Mouse (Mus musculus): ENCODE measurements around the gene Sap30bp. TPM values are rescaled to one million over a fixed set of nuclear protein-coding genes. Genes with fewer than 3 reads are reported as not detected.
A peak's percentile ranks its signal among the peaks of the same experiment; 100 is the strongest.

The Sap30bp gene
- polyA plus RNA-seq, 1 experiment from 2014 or later, result 38.1 TPM

DNA sequence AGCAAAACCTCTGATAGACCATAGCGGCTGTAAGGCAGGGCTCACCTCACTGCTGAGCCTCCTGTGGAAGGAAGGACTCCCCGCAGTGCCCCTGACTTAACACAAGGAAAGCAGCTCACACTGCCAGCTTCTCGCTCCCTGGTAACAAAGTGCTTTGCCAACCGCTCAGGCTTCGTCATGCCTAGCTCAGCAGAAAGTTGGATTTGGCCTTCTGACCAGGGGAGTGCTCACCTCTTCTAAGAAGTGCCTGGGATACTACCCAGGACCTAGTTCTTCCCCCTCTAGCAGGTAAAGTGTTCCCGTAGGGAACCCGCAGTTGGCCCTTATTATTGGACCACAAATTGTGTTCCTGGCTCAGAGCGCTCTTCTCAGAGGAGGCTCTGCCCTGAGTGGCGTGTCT is 25.9 kb downstream of the Sap30bp start:
- 90% methylated on average over 9 of the region's 9 CpGs for WGBS
- Histone ChIP-seq H3K9me3 (replicated peaks) (no peaks in the 10 kb centered on the region), H3K4me2 (replicated peaks) (no peak overlapping the region), H3K27ac (replicated peaks) (no peak overlapping the region), H3K9ac (no peak overlapping the region), H3K36me3 (peaks cover 71% of the 10 kb centered on the region), H3K27me3 (no peaks in the 10 kb centered on the region), H3K4me3 (replicated peaks) (no peak overlapping the region), H3K4me1 (peaks cover 38% of the 10 kb centered on the region)
- no peak for ATAC-seq (ENCODE audit: insufficient number of reproducible peaks, low FRiP score, low TSS enrichment, low read depth)

GRCm38 (mm10) chr11:115962651-115963412 is 29.8 kb downstream of the Sap30bp start:
- Histone ChIP-seq H3K27me3 (no peaks in the 10 kb centered on the region), H3K4me3 (replicated peaks) (no peak overlapping the region)

DNA sequence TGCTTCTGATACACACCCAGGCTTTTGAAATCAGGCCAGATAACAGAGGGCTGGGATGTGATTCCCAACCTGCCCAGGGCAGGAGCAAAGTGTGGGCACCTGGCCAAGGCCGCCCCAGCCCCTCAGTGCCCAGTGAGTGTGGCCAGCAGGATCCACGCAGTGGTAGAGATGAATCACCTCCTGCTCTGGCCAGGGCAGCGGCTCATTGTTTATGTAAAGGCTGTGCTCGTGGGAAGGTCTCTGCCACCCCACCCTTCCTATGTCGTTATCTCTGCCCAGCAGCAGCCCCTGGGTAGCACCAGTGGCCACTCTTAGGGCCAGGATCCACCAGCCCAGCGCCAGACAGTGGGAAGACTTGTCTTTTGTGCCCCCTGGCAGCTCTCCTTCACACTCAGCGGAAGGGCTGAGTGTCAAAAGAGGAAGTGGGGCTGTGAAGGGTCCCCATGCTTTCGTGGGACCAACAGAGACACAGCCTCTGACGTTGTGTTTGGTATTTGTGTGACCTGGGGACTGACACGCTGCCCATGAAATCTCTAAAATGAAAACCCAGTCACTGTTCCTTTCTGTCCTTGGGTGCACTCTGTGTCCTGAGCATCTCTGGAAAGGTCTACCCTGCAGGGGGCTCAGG is 32.0 kb downstream of the Sap30bp start:
- no peak; the same call in 1 of the 2 replicates for ATAC-seq (ENCODE audit: insufficient number of reproducible peaks, low FRiP score, low TSS enrichment, low read depth)
- Histone ChIP-seq H3K36me3 (peaks cover 70% of the 10 kb centered on the region), H3K27me3 (no peaks in the 10 kb centered on the region), H3K9me3 (replicated peaks) (no peaks in the 10 kb centered on the region), H3K9ac (no peak overlapping the region), H3K4me2 (replicated peaks) (no peak overlapping the region), H3K27ac (replicated peaks) (no peak overlapping the region), H3K4me3 (replicated peaks) (no peak overlapping the region), H3K4me1 (0 out of 2 replicates have a peak, but pooled peaks cover 4% of the 10 kb centered on the region)
- WGBS, result 78% methylated on average over 10 of the region's 10 CpGs

More at GRCm38 (mm10) chr11:115962651-115963412, 29.8 kb downstream of the Sap30bp start:
- no peak overlapping the region for H3K27ac ChIP-seq (replicated peaks)
- H3K9ac ChIP-seq, result no peak overlapping the region
- WGBS, result 93% methylated on average over 9 of the region's 9 CpGs
- H3K36me3 ChIP-seq, result peaks cover 84% of the 10 kb centered on the region
- no peaks in the 10 kb centered on the region for H3K9me3 ChIP-seq (replicated peaks)
- H3K4me2 ChIP-seq (replicated peaks), result no peak overlapping the region
- peaks cover 2% of the 10 kb centered on the region for H3K4me1 ChIP-seq
- ATAC-seq (ENCODE audit: insufficient number of reproducible peaks, low FRiP score, low TSS enrichment, low read depth), result no peak

DNA sequence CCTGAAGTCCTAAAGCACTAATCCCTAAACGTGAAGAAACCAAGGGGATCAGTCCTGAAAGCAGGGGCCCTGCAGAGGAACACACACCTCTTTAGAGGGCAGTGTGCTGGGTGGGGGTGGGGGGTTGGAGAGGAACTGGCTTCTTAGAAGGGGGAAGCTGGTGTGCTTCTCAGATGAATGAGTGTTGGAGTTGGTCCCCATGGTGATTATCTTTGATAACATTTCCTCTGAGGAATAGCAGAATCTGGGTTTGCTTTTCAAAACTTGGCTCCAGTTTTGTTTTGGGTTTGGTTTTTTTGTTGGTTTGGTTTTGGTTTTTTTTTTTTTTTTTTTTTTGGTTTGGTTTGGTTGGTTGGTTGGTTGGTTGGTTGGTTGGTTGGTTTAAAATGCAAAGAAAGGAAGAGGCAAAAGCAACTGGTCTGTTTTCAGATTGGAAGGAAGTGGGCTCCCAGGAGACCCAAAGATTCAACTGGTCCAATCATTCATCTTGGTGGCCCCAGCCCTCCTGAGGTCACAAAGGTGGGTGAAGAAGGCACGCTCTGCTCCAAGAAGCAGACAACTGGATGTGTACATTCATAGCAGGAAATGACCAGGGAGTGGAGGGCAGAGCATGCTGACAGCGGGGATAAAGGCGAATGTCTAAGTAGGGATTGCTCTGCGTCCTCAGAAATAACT is 35.8 kb downstream of the Sap30bp start:
- Histone ChIP-seq H3K27ac (replicated peaks) (no peak overlapping the region), H3K4me2 (replicated peaks) (no peak overlapping the region), H3K4me1 (peaks cover 7% of the 10 kb centered on the region; the same call in 1 of the 2 replicates), H3K4me3 (replicated peaks) (no peak overlapping the region), H3K36me3 (peaks cover 32% of the 10 kb centered on the region), H3K27me3 (peaks cover 5% of the 10 kb centered on the region; the same call in 1 of the 2 replicates), H3K9me3 (replicated peaks) (no peaks in the 10 kb centered on the region), H3K9ac (no peak overlapping the region)
- WGBS, result 69% methylated on average over 5 of the region's 5 CpGs
- no peak for ATAC-seq (ENCODE audit: insufficient number of reproducible peaks, low FRiP score, low TSS enrichment, low read depth)

DNA sequence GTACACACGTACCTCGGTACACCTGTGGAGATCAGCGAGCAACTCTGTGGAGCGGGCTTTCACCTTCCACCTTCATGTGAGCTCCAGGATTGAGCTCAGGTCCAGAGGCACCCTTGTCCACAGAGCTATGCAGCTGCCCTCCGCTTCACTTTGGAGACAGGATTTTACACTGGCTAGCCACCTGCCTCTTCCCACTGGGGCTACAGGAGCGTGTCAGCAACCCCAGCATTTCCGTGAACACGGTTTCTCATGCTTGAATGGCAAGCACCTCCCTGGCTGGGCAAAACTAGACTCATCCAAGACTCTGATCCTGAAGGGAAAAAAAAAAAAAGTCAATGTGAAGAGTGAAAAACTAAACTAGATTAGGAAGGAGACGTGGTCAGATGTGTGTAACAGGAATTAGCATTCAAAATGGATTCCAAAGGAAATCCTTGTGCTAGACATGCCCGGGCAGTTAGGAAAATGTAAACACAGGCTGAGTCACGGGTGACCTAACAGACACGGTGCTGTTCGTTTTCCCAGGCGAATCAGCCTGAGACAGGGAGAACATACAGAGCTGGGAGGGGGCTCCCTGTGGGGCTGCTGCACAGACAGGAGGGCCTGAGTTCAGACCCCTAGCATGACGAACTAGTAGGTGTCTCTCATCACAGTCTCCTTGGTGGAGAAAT is 37.1 kb downstream of the Sap30bp start:
- no peak for ATAC-seq (ENCODE audit: insufficient number of reproducible peaks, low FRiP score, low TSS enrichment, low read depth)
- peak overlapping the region; percentile 70 for H3K27ac ChIP-seq (replicated peaks)

GRCm38 (mm10) chr11:115971016-115971415 is 37.9 kb downstream of the Sap30bp start:
- Histone ChIP-seq H3K4me2 (replicated peaks) (no peak overlapping the region), H3K4me1 (peaks cover 19% of the 10 kb centered on the region), H3K4me3 (replicated peaks) (no peak overlapping the region), H3K27ac (replicated peaks) (no peak overlapping the region), H3K36me3 (peaks cover 11% of the 10 kb centered on the region), H3K9ac (no peak overlapping the region), H3K9me3 (replicated peaks) (no peaks in the 10 kb centered on the region), H3K27me3 (peaks cover 24% of the 10 kb centered on the region)
- 70% methylated on average over 6 of the region's 6 CpGs for WGBS
- ATAC-seq (ENCODE audit: insufficient number of reproducible peaks, low FRiP score, low TSS enrichment, low read depth), result no peak

More for the DNA sequence above, 37.1 kb downstream of the Sap30bp start:
- H3K27me3 ChIP-seq, result peaks cover 17% of the 10 kb centered on the region
- peaks cover 20% of the 10 kb centered on the region for H3K36me3 ChIP-seq
- H3K9ac ChIP-seq, result no peak overlapping the region
- no peak overlapping the region for H3K4me3 ChIP-seq (replicated peaks)
- H3K9me3 ChIP-seq (replicated peaks), result no peaks in the 10 kb centered on the region
- no peak overlapping the region for H3K4me2 ChIP-seq (replicated peaks)
- 48% methylated on average over 15 of the region's 15 CpGs for WGBS
- peaks cover 17% of the 10 kb centered on the region for H3K4me1 ChIP-seq

GRCm38 (mm10) chr11:115974309-115975082 is 41.4 kb downstream of the Sap30bp start, which contains the start of gene Itgb4:
Gene Itgb4 (plus strand): TSS chr11:115974709.
- Histone ChIP-seq H3K4me2 (replicated peaks) (peak within 1 kb of the TSS; percentile 80), H3K27me3 (peaks cover 42% of the 10 kb centered on the region), H3K4me1 (peaks cover 19% of the 10 kb centered on the region), H3K27ac (replicated peaks) (peak within 1 kb of the TSS; percentile 76), H3K9me3 (replicated peaks) (no peaks in the 10 kb centered on the region), H3K9ac (peak within 1 kb of the TSS; percentile 42), H3K36me3 (no peaks in the 10 kb centered on the region), H3K4me3 (replicated peaks) (peak within 1 kb of the TSS; percentile 50)
- ATAC-seq (ENCODE audit: insufficient number of reproducible peaks, low FRiP score, low TSS enrichment, low read depth), result peak; percentile 70
- 8% methylated on average over 47 of the region's 58 CpGs for WGBS

DNA sequence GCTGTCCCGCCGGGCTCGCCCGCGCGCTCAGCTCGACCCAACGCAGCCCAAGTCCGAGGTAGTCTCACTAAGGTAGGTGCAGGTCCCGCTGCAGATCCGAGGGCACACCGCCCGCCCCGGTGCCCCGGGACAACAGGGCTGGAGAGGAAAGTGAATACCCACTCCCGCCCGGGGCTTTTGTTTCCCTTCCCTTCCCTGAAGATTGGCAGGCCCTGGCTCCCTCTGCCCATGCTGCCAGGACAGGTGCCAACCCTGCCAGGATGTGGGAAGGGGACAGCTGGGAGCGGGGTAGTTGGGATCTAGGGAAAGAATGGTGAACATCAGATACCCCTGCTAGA is 42.0 kb downstream of the Sap30bp start:
- Histone ChIP-seq H3K27me3 (peaks cover 42% of the 10 kb centered on the region), H3K9ac (peak overlapping the region; percentile 42), H3K4me3 (replicated peaks) (peak overlapping the region; percentile 50), H3K27ac (replicated peaks) (peak overlapping the region; percentile 44), H3K36me3 (no peaks in the 10 kb centered on the region), H3K9me3 (replicated peaks) (no peaks in the 10 kb centered on the region), H3K4me2 (replicated peaks) (peak overlapping the region; percentile 80), H3K4me1 (peaks cover 15% of the 10 kb centered on the region)
- no peak for ATAC-seq (ENCODE audit: insufficient number of reproducible peaks, low FRiP score, low TSS enrichment, low read depth)
- 2% methylated on average over 18 of the region's 18 CpGs for WGBS

- 33% methylated on average over 12 of the region's 12 CpGs for WGBS
- Histone ChIP-seq H3K4me3 (replicated peaks) (peak overlapping the region; percentile 50), H3K27ac (replicated peaks) (peak overlapping the region; percentile 44; the same call in 1 of the 2 replicates), H3K9me3 (replicated peaks) (no peaks in the 10 kb centered on the region), H3K9ac (no peak overlapping the region; the same call in 1 of the 2 replicates), H3K36me3 (no peaks in the 10 kb centered on the region), H3K4me2 (replicated peaks) (peak overlapping the region; percentile 80), H3K27me3 (peaks cover 42% of the 10 kb centered on the region), H3K4me1 (peaks cover 12% of the 10 kb centered on the region)
- no peak for ATAC-seq (ENCODE audit: insufficient number of reproducible peaks, low FRiP score, low TSS enrichment, low read depth)
Measured at GRCm38 (mm10) chr11:115975544-115975943, 42.5 kb downstream of the Sap30bp start.

GRCm38 (mm10) chr11:115982472-115982871 is 49.4 kb downstream of the Sap30bp start:
- Histone ChIP-seq H3K36me3 (no peaks in the 10 kb centered on the region), H3K9ac (no peak overlapping the region), H3K4me3 (replicated peaks) (no peak overlapping the region), H3K9me3 (replicated peaks) (no peaks in the 10 kb centered on the region), H3K4me2 (replicated peaks) (no peak overlapping the region), H3K27me3 (0 out of 2 replicates have a peak, but pooled peaks cover 5% of the 10 kb centered on the region), H3K27ac (replicated peaks) (no peak overlapping the region), H3K4me1 (no peaks in the 10 kb centered on the region)
- 89% methylated on average over 15 of the region's 15 CpGs for WGBS
- ATAC-seq (ENCODE audit: insufficient number of reproducible peaks, low FRiP score, low TSS enrichment, low read depth), result no peak

All from embryonic facial prominence, embryonic 15.5 days (tissue).